Mouse (Mus musculus) cerebellum, adult 9-11 months (tissue): ENCODE results near the gene Pi4k2b.
A peak's percentile ranks its signal among the peaks of the same experiment; 100 is the strongest.

ENCODE experiments used
- DNase-seq: peaks from one replicate; pipeline ENCODE4 v3.0.0; 2022

The Pi4k2b gene

GRCm38 (mm10) chr5:52782523-52783250 lies 41.3 kb downstream of the Pi4k2b start:
- peak; percentile 86 for DNase-seq

- no peak for DNase-seq
Measured at GRCm38 (mm10) chr5:52783251-52783620, 41.9 kb downstream of the Pi4k2b start.

DNA sequence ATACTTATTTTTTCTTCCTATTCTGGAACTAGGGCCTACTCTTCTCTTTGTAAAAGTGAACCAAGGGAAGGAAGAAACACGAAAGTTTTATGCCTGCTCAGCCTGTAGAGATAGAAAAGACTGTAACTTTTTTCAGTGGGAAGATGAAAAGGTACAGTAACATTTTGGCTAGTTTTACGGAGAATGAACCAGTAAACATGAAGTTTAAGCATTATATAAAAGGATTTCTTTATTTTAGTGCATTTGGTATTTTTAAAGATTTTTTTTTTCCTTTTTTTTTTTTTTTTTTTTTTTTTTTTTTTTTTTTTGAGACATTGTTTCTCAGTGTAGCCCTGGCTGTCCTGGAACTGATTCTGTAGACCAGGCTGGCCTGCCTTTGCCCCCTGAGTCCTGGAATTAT lies 42.6 kb downstream of the Pi4k2b start:
- DNase-seq = no peak

- DNase-seq = no peak
Measured at GRCm38 (mm10) chr5:52786556-52787322, 45.4 kb downstream of the Pi4k2b start.

GRCm38 (mm10) chr5:52793230-52793629 lies 51.9 kb downstream of the Pi4k2b start:
- DNase-seq = no peak

DNA sequence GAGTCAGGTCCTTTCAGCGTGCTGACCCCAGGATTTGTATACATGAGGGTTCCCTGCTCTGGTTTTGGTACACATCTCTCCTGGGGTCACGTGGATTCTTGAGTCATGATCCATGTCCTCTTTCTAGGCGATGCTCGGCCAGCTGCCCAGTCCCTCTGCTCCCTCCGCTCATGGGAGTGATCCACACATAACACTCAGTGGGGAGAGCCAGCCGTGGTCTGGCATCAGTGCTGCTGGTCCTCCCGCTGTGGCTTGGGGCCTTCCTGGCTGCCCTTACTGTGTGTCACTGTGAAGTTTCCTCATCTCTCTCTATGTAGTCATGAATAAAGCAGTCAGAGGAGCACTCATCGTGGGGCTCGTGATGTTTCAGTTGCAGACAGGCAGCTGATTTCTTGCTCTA lies 52.7 kb downstream of the Pi4k2b start:
- no peak for DNase-seq

DNA sequence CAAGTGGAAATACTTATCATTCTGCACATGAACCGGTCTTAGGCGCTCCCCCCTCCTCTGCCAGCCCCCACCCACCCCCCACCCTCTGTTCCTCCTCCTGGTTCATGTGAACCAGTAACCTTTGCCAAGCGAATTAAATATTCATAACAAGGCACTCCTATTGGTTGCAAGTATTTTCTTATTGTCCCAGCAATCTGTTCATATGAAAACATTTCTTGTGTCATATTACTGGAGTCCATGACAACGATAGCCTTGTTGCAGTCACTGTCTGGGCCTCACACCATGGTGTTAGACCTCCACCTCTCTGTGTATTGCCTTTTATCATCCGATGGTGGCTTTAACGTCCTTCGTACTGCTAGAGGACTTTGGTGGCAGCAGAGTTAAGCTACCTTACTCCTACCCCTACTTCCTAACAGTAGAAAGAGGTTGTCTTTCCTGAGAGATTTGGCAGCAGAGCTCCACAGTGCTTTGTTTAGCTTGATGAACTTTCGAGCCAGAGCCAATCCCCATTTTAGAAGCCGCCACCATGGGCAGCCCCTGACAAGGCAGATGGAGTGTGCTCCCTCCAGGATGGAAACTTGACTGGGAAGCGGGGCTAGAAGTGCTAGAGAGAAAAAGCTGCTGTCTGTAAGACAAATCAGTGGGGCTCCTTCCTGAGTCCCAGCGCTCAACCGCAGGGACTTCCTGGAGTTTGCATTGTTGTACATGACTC lies 58.1 kb downstream of the Pi4k2b start:
- no peak for DNase-seq

- no peak for DNase-seq
Measured at GRCm38 (mm10) chr5:52805801-52806200, 64.4 kb downstream of the Pi4k2b start.

DNA sequence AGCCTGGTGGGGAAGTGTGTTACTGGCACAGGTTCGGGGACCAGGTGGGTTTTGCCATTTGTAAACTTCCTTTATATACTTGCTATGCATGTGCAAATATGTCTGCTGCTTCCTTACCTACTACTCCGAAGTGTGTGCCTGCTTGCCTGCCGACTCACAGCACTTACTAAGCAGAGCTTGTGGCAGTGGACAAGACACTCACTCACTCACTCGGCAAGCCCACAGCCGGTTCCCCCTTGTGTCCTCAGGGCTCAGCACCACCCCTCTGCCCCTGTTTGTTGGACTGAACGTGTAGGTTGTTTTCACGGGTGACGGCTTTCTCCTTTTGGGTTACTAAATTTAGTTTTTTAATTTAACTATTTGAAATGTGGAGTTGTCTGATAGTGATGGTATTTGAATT lies 65.0 kb downstream of the Pi4k2b start:
- DNase-seq = no peak

DNA sequence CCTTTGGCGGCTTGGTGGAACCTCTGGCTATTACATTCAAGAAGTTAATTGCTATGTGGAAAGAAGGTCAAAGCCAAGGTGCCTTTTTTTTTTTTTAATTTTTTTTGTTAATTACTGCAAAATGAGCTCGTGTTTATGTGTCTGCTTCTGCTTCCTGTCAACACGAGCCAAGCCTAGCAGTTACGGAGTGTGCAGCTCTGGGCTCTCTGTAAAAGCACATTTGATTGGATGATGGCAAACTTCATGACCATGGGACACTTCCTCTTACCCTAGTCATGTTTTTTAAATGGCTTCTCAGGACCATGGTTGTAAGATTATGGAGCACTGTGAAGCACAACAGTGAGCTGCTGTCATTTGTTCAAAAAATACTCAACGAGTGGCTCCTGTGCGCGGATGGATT lies 65.7 kb downstream of the Pi4k2b start:
- DNase-seq = no peak

DNA sequence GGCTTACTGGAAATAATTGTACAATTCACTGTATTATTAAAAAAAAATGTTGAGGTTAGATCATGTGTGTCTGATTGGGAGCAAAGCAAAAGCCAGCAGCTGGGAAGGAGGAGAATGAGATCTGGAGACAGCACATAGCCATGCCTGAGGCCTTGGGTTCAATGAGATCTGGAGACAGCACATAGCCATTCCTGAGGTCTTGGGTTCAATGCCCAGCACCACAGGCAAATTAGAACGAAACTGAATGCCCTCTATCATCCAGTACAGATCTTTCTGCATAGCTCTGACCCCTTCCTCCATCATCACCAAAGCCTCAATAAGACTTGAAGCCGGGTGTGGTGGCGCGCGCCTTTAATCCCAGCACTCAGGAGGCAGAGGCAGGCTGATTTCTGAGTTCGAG lies 69.1 kb downstream of the Pi4k2b start:
- DNase-seq = no peak

DNA sequence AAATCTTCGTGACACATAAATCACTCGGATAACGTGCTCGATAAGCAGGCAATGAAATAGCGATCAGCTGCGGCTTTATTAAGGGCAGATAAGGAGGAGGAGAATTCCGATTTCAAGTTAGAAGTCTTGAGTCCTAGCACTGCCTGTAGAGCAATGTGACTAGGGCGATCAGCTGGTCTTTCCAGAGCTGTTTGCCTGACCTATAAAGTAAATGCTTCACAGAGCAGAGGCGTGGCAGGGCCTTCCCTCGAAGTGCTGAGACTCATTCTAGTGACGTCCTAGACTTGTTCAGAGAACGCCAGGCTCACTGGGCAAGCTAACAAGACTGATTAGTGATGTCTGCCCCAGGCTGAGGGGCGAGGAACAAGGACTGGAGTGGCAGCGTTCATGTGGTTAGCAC lies 69.7 kb downstream of the Pi4k2b start:
- DNase-seq = no peak

- no peak for DNase-seq
Measured at GRCm38 (mm10) chr5:52812456-52812855, 71.1 kb downstream of the Pi4k2b start.

- no peak for DNase-seq
Measured at GRCm38 (mm10) chr5:52813312-52813711, 71.9 kb downstream of the Pi4k2b start.

- no peak for DNase-seq
Measured at GRCm38 (mm10) chr5:52818676-52819075, 77.3 kb downstream of the Pi4k2b start.
